Mouse (Mus musculus) layer of hippocampus, adult 18-20 months (tissue): ENCODE data around the gene Setd5. TPM values are rescaled to one million over a fixed set of nuclear protein-coding genes. Genes with fewer than 3 reads are reported as not detected.

ENCODE experiments used
- DNase-seq, 2 experiments: peaks; one replicate each; pipeline ENCODE4 v3.0.0; 2022; ENCODE audit warnings: low spot score in 2 of 2
- total RNA-seq, 2 experiments: library from RNA; stranded (reverse); gene quantifications; 2 replicates each; pipeline ENCODE4 v1.2.3; 2021

The Setd5 gene
- total RNA-seq, 2 experiments from 2014 or later: 92.8 to 95.7 TPM

DNA sequence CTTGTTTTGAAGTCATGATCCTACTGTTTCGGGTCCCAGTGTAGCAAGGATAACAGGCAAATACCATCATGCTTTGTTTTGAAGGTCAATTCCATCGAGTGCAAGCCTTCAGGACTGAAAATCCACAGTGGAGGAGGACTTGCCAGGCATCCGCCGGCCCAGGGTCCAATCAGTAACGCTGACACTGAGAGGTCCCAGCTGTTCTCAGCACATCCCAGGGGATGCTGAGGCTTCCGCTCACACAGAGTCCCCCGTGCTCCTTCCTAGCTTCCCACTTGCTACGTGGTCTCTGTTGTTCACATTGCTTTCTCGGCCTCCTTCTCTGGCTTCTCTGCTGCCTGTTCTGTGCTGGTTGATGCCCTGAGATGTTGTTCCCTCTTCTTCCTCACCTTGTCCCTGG, 107.0 kb downstream of the Setd5 start:
- DNase-seq: no peak

- no peak for DNase-seq
These were observed 107.8 kb downstream of the Setd5 start for GRCm38 (mm10) chr6:113184866-113185525.

DNA sequence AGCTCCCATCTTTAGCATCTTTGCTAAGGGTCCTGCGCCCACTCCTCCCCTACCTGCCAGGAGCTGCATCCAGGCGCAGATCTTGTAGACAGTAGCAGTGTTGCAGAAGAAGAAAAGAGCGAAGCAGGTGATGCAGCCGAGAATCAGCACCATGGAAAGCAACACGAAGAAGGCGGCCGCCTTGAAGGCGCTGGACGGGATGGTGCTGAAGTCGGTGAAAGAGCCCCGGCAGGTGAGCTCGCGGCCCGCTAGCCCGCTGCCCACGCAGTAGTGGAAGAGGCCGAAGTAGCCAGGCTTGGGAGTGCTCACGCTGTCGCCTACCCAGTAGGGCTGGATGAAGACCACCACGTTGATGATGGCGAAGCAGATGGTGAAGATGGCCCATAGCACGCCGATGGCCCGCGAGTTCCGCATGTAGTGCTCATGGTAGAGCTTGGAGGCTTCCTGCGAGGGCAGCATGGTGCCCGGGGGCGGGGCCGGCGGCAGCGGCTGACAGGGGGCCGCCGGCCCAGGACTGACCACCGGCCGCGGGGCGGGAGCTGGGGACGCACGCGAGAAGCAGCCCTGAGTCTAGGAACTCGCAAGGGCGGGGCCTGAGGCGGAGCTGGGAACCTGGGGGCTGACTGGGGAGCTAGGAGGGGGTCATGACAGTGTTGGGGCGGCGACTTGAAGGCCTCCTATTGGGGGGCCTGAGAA, 116.7 kb downstream of the Setd5 start:
- peak in 1 of 2 experiments; percentile 32 for DNase-seq

GRCm38 (mm10) chr6:113194517-113194840, 117.3 kb downstream of the Setd5 start:
- DNase-seq: no peak

DNA sequence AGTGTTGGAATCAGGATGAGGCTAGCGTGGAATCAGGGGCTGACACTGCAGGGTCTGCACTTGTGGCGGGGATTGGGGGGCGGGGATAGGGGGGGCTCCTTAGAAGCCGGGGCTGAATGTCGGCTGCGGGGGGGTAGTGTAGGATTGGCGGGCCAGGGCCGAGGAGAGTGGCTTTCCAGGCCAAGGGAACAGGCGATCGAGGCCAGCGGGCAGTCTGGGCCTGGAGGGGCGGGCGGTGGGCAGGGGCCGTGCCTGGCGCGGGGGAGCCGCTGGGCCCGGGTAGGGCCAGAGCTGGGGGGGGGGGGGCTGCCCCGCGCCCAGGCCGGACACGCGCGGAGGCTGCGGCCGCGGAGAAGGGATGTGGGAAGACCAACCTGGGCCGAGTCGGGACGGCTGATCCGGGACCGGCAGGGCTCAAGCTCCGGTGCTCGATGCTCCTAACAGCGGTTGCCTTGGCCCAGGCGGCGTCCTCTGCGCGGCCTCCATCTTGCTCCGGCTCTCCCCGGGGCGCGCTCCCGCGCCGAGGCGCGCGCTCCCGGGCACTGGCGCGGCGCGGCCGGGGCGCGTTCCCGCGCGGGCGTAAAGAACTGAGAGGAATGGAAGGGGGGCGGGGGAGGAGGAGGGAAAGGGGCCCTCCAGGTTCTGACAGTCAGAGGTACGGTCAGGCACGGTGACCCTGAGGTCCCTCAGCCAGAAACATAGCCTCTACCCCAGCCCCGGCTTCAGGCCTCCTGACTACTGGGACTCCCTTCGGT, 117.9 kb downstream of the Setd5 start, which contains the start of gene Lhfpl4:
TSS of gene Lhfpl4 (minus strand) at position 544 of the 755 bp plus-strand sequence.
- DNase-seq: peak in 1 of 2 experiments; percentile 74

DNA sequence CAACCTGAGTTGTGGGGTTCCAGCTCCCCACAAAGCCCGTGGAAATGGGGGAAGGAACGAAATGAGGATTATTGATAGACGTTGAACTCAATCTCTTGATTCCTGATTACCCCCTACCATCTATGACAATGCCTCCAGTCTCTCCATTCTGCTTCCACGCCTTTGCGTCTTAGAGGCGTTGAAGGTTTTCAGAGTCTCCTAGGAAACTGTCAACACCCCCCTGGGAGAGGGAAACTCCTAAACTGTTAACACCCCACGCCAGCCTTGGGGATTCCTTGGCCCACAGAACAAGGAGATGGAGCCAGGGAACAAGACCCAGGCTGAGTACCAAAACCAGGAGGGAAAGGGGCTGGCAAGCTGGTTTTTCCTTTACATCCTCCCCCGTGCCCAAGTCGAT, 118.4 kb downstream of the Setd5 start:
- peak in 1 of 2 experiments; percentile 28 for DNase-seq

Other genes with a start within 250 kb of the Setd5 start
- 100 to 1,000 TPM; 276 to 280 TPM for gene Srgap3, start 130.1 kb upstream of the Setd5 start, total RNA-seq
- 10 to 100 TPM; 30.0 to 30.3 TPM for gene Thumpd3, start 31.1 kb upstream of the Setd5 start, total RNA-seq
- gene Lhfpl4, start 118.0 kb downstream of the Setd5 start, total RNA-seq: 10 to 100 TPM; 74.2 to 76.4 TPM
- gene Mtmr14, start 160.5 kb downstream of the Setd5 start, total RNA-seq: 10 to 100 TPM; 12.6 to 13.3 TPM
- 10 to 100 TPM; 15.9 to 18.5 TPM for gene Cpne9, start 204.9 kb downstream of the Setd5 start, total RNA-seq
- 10 to 100 TPM; 37.7 to 37.8 TPM for gene Brpf1, start 229.8 kb downstream of the Setd5 start, total RNA-seq
- gene Ogg1, start 249.6 kb downstream of the Setd5 start, total RNA-seq: 1 to 10 TPM; 6.8 to 7.9 TPM